27 mouse cellular contexts compared by ENCODE assay signal in the genomic region with DNA sequence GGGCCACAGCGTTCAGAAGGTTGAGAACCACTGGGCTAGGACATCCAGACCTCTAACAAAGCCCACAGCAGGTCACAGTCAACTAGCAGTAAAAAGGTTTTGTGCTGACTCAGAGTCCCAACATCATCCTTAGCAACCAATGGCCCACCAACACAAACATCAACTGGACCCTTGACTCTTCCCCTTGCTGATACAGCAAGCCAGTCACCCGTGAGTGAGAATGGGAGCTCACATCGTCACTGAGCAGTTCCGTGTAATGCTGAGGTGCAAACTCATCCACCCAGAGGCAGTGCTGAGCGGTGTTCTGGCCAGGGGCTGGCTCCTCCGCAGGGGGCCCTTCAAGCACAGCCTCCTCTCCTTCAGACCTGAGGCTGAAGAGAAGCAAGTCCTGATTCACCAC. TPM values are rescaled to one million over a fixed set of nuclear protein-coding genes. Genes with fewer than 3 reads are reported as not detected.
DNase-seq lines count a peak whose midpoint lies in the region; ATAC-seq lines count a peak whose summit lies in the region.
"Had no signal": no experiment of that assay in that cellular context is flagged by ENCODE, and none has a peak within 500 bp of the region (broad histone marks: within the 10 kb centered on the region; RNA-seq: fewer than 3 reads in every experiment).

No protein-coding gene starts in this region.

- no peak overlapping the region for H3K4me3 ChIP-seq in heart, embryonic 12.5 days
- peak overlapping the region; percentile 46 for H3K4me3 ChIP-seq in megakaryocyte, embryonic 14.5 days (replicated peaks)
- no peak overlapping the region for H3K4me3 ChIP-seq in intestine, embryonic 16.5 days (ENCODE audit: low read length)
- H3K4me3 ChIP-seq: midbrain, embryonic 13.5 days; neural tube, embryonic 12.5 days had no signal

- H3K4me2 ChIP-seq in heart, embryonic 12.5 days = no peak overlapping the region
- H3K4me2 ChIP-seq in intestine, embryonic 16.5 days (ENCODE audit: low read depth, low read length) = no peak overlapping the region
- H3K4me2 ChIP-seq: heart, embryonic 11.5 days; neural tube, embryonic 12.5 days had no signal

- ATAC-seq in heart, embryonic 12.5 days (ENCODE audit: insufficient number of reproducible peaks, low FRiP score) = no peak
- ATAC-seq in megakaryocyte, adult 5-6 weeks (ENCODE audit: poor library complexity, severe bottlenecking) = no peak
- no peak for ATAC-seq in intestine, embryonic 16.5 days
- ATAC-seq: forebrain, embryonic 14.5 days; hindbrain, postnatal 0 days; intestine, postnatal 0 days; midbrain, embryonic 13.5 days; Patski had no signal

- DNase-seq in heart, postnatal 4 days = no peak
- DNase-seq in kidney, adult 8-10 months = peak; percentile 29 to 62
- peak; percentile 29 to 64 for DNase-seq in kidney, postnatal 36 days
- DNase-seq: adrenal gland, postnatal 36 days; cerebellum, adult 9-10 months; gastrocnemius, postnatal 14 days; heart, adult 11 months; heart, postnatal 10 days; right cerebral cortex, postnatal 25 days; spleen, adult 18-20 months had no signal

- H3K27me3 ChIP-seq in heart, embryonic 12.5 days (replicated peaks) = no peaks in the 10 kb centered on the region
- H3K27me3 ChIP-seq in megakaryocyte, embryonic 14.5 days (replicated peaks) = no peaks in the 10 kb centered on the region
- no peaks in the 10 kb centered on the region for H3K27me3 ChIP-seq in intestine, embryonic 16.5 days (replicated peaks; ENCODE audit: control insufficient read depth, insufficient read depth, low read length)
- H3K27me3 ChIP-seq: limb, embryonic 13.5 days; liver, embryonic 15.5 days; midbrain, embryonic 13.5 days; neural tube, embryonic 12.5 days; Patski had no signal

- H3K36me3 ChIP-seq in heart, embryonic 12.5 days = peaks cover 67% of the 10 kb centered on the region
- peaks cover 64% of the 10 kb centered on the region for H3K36me3 ChIP-seq in megakaryocyte, embryonic 14.5 days (replicated peaks; ENCODE audit: low read length)
- peaks cover 12% of the 10 kb centered on the region for H3K36me3 ChIP-seq in intestine, embryonic 16.5 days (ENCODE audit: control insufficient read depth, insufficient read depth, low read length)

- 78% methylated on average over 6 of the region's 6 CpGs for WGBS in heart, embryonic 12.5 days
- WGBS in intestine, embryonic 16.5 days = 85% methylated on average over 6 of the region's 6 CpGs

- no peak overlapping the region for H3K27ac ChIP-seq in heart, embryonic 12.5 days (ENCODE audit: poor library complexity, severe bottlenecking)
- no peak overlapping the region for H3K27ac ChIP-seq in intestine, embryonic 16.5 days (ENCODE audit: low read length)
- H3K27ac ChIP-seq: hindbrain, postnatal 0 days; limb, embryonic 13.5 days; liver, embryonic 15.5 days; macrophage; midbrain, embryonic 13.5 days; neural tube, embryonic 12.5 days had no signal

- H3K9me3 ChIP-seq in heart, embryonic 12.5 days (replicated peaks) = no peaks in the 10 kb centered on the region
- no peaks in the 10 kb centered on the region for H3K9me3 ChIP-seq in megakaryocyte, embryonic 14.5 days
- no peaks in the 10 kb centered on the region for H3K9me3 ChIP-seq in intestine, embryonic 16.5 days (ENCODE audit: control insufficient read depth, low read length)
- H3K9me3 ChIP-seq: G1E; limb, embryonic 13.5 days; liver, embryonic 15.5 days; midbrain, embryonic 13.5 days; neural tube, embryonic 12.5 days had no signal

- 0 out of 2 replicates have a peak overlapping the region, but pooled peaks have one; percentile 10 for H3K9ac ChIP-seq in heart, embryonic 12.5 days
- no peak overlapping the region for H3K9ac ChIP-seq in intestine, embryonic 16.5 days (ENCODE audit: low read depth, low read length)
- H3K9ac ChIP-seq: liver, embryonic 15.5 days; midbrain, embryonic 13.5 days; neural tube, embryonic 12.5 days had no signal

- H3K4me1 ChIP-seq in heart, embryonic 12.5 days (replicated peaks) = peaks cover 20% of the 10 kb centered on the region
- peaks cover 35% of the 10 kb centered on the region for H3K4me1 ChIP-seq in megakaryocyte, embryonic 14.5 days
- peaks cover 21% of the 10 kb centered on the region for H3K4me1 ChIP-seq in intestine, embryonic 16.5 days (ENCODE audit: control insufficient read depth, insufficient read depth, low read length)

RNA-seq across cellular contexts. Expression of gene Chtf18, which starts 2.0 kb away (rescaled TPM):
- polyA plus RNA-seq in heart, embryonic 12.5 days (2016; fragmentation: Nextera tagmentation; extraction: Ambion mirVana) = 22.4 and 23.0 TPM in 2 replicates
- 10 to 100 TPM; 12.6 to 13.6 TPM for total RNA-seq in heart, postnatal 4 days (2021)
- 4.6 and 30.7 TPM in 2 replicates for polyA plus RNA-seq in megakaryocyte, embryonic 14.5 days (2012; ENCODE audit: insufficient read depth, low replicate concordance)
- 11.2 and 17.1 TPM in 2 replicates for total RNA-seq in megakaryocyte, adult 5-6 weeks (2015)
- total RNA-seq in megakaryocyte, adult 5-6 weeks (2017) = 19.9 and 21.8 TPM in 2 replicates
- 20.6 and 22.7 TPM in 2 replicates for polyA plus RNA-seq in intestine, embryonic 16.5 days (2015; fragmentation: Nextera tagmentation; extraction: Ambion mirVana)

RNA-seq across cellular contexts. Expression of gene Rpusd1, which starts 2.2 kb away (rescaled TPM):
- polyA plus RNA-seq in heart, embryonic 12.5 days (2016; fragmentation: Nextera tagmentation; extraction: Ambion mirVana) = 11.3 and 12.5 TPM in 2 replicates
- total RNA-seq in heart, postnatal 4 days (2021) = 1 to 10 TPM; 5.4 to 6.6 TPM
- polyA plus RNA-seq in megakaryocyte, embryonic 14.5 days (2012; ENCODE audit: insufficient read depth, low replicate concordance) = 27.9 and 63.5 TPM in 2 replicates
- total RNA-seq in megakaryocyte, adult 5-6 weeks (2015) = 6.0 and 7.0 TPM in 2 replicates
- total RNA-seq in megakaryocyte, adult 5-6 weeks (2017) = 3.9 TPM in 2 replicates
- polyA plus RNA-seq in intestine, embryonic 16.5 days (2015; fragmentation: Nextera tagmentation; extraction: Ambion mirVana) = 15.8 and 19.4 TPM in 2 replicates

RNA-seq across cellular contexts. Expression of gene Gng13, which starts 8.3 kb away (rescaled TPM):
- 1.5 and 4.9 TPM in 2 replicates for polyA plus RNA-seq in heart, embryonic 12.5 days (2016; fragmentation: Nextera tagmentation; extraction: Ambion mirVana)
- 1 to 10 TPM in 1 of 2 experiments, not detected in 1; 2.3 TPM for total RNA-seq in heart, postnatal 4 days (2021)
- polyA plus RNA-seq in megakaryocyte, embryonic 14.5 days (2012; ENCODE audit: insufficient read depth, low replicate concordance) = not detected in 2 replicates
- not detected in 2 replicates for total RNA-seq in megakaryocyte, adult 5-6 weeks (2015)
- total RNA-seq in megakaryocyte, adult 5-6 weeks (2017) = not detected in 2 replicates
- polyA plus RNA-seq in intestine, embryonic 16.5 days (2015; fragmentation: Nextera tagmentation; extraction: Ambion mirVana) = 1.9 TPM in 2 replicates
- total RNA-seq: gastrocnemius, postnatal 14 days had no signal
- polyA plus RNA-seq: G1E; liver, embryonic 15.5 days; macrophage; Patski had no signal

RNA-seq across cellular contexts. Expression of gene Mslnl, which starts 10.6 kb away (rescaled TPM):
- polyA plus RNA-seq in heart, embryonic 12.5 days (2016; fragmentation: Nextera tagmentation; extraction: Ambion mirVana) = not detected in 2 replicates
- not detected for total RNA-seq in heart, postnatal 4 days (2021)
- 1.1 TPM in 1 of 2 replicates, not detected in the other for polyA plus RNA-seq in megakaryocyte, embryonic 14.5 days (2012; ENCODE audit: insufficient read depth, low replicate concordance)
- total RNA-seq in megakaryocyte, adult 5-6 weeks (2015) = 0.16 TPM in 1 of 2 replicates, not detected in the other
- not detected in 2 replicates for total RNA-seq in megakaryocyte, adult 5-6 weeks (2017)
- polyA plus RNA-seq in intestine, embryonic 16.5 days (2015; fragmentation: Nextera tagmentation; extraction: Ambion mirVana) = 0.05 TPM in 2 replicates
- total RNA-seq: adrenal gland, adult 18-20 months; adrenal gland, postnatal 36 days; G1E; gastrocnemius, postnatal 14 days; heart, postnatal 10 days had no signal
- polyA plus RNA-seq: forebrain, embryonic 14.5 days; G1E; heart, embryonic 11.5 days; hindbrain, embryonic 11.5 days; hindbrain, postnatal 0 days; intestine, postnatal 0 days; limb, embryonic 13.5 days; liver, embryonic 15.5 days; macrophage; midbrain, embryonic 13.5 days; neural tube, embryonic 12.5 days; Patski had no signal

RNA-seq across cellular contexts. Expression of gene Msln, which starts 28.9 kb away (rescaled TPM):
- polyA plus RNA-seq in heart, embryonic 12.5 days (2016; fragmentation: Nextera tagmentation; extraction: Ambion mirVana) = 18.2 and 20.5 TPM in 2 replicates
- 10 to 100 TPM; 38.4 to 43.3 TPM for total RNA-seq in heart, postnatal 4 days (2021)
- not detected in 2 replicates for polyA plus RNA-seq in megakaryocyte, embryonic 14.5 days (2012; ENCODE audit: insufficient read depth, low replicate concordance)
- not detected in 2 replicates for total RNA-seq in megakaryocyte, adult 5-6 weeks (2015)
- not detected in 2 replicates for total RNA-seq in megakaryocyte, adult 5-6 weeks (2017)
- polyA plus RNA-seq in intestine, embryonic 16.5 days (2015; fragmentation: Nextera tagmentation; extraction: Ambion mirVana) = 27.7 and 33.3 TPM in 2 replicates
- polyA plus RNA-seq: G1E; limb, embryonic 13.5 days; macrophage; midbrain, embryonic 13.5 days had no signal
